Mouse (Mus musculus): ENCODE measurements at regions not wholly inside any gene's neighbourhood (a gene's known extent, or its start where the extent isn't known, plus 50 kb on each side); places are given as distances from the start of the nearest gene placed in this dataset.

GRCm38 (mm10) chr4:125339056-125339455, 151.4 kb upstream of the Grik3 start:
- no peak overlapping the region for H3K4me3 ChIP-seq (replicated peaks)
- 50% methylated on average over 2 of the region's 2 CpGs for WGBS (ENCODE audit: insufficient replicate concordance)
- no peaks in the 10 kb centered on the region for H3K9me3 ChIP-seq (replicated peaks)
- H3K9ac ChIP-seq: no peak overlapping the region
- ATAC-seq (ENCODE audit: low read depth): no peak
- H3K27ac ChIP-seq: no peak overlapping the region
- no peaks in the 10 kb centered on the region for H3K36me3 ChIP-seq
- no peak overlapping the region for H3K4me2 ChIP-seq
- no peaks in the 10 kb centered on the region for H3K4me1 ChIP-seq (replicated peaks)
- no peaks in the 10 kb centered on the region for H3K27me3 ChIP-seq
- DNase-seq: no peak

- 15% methylated on average over 3 of the region's 3 CpGs for WGBS (ENCODE audit: insufficient replicate concordance)
- Histone ChIP-seq H3K27ac (no peak overlapping the region), H3K36me3 (no peaks in the 10 kb centered on the region), H3K9me3 (replicated peaks) (no peaks in the 10 kb centered on the region), H3K4me1 (replicated peaks) (no peaks in the 10 kb centered on the region), H3K4me2 (no peak overlapping the region), H3K9ac (no peak overlapping the region), H3K4me3 (replicated peaks) (no peak overlapping the region), H3K27me3 (no peaks in the 10 kb centered on the region)
- ATAC-seq (ENCODE audit: low read depth) (no peak), DNase-seq (no peak)
Measured at GRCm38 (mm10) chr4:125328806-125329205, 161.7 kb upstream of the Grik3 start.

GRCm38 (mm10) chr4:125324495-125324894, 166.0 kb upstream of the Grik3 start:
- no peaks in the 10 kb centered on the region for H3K27me3 ChIP-seq
- ATAC-seq (ENCODE audit: low read depth): no peak
- no peak for DNase-seq
- WGBS (ENCODE audit: insufficient replicate concordance): 36% methylated on average over 3 of the region's 3 CpGs
- H3K9ac ChIP-seq: no peak overlapping the region
- H3K36me3 ChIP-seq: no peaks in the 10 kb centered on the region
- no peak overlapping the region for H3K4me2 ChIP-seq
- no peaks in the 10 kb centered on the region for H3K4me1 ChIP-seq (replicated peaks)
- no peak overlapping the region for H3K4me3 ChIP-seq (replicated peaks)
- no peaks in the 10 kb centered on the region for H3K9me3 ChIP-seq (replicated peaks)
- H3K27ac ChIP-seq: no peak overlapping the region

- DNase-seq: no peak
- no peak overlapping the region for H3K4me3 ChIP-seq (replicated peaks)
- H3K9me3 ChIP-seq (replicated peaks): no peaks in the 10 kb centered on the region
- no peaks in the 10 kb centered on the region for H3K27me3 ChIP-seq
- WGBS (ENCODE audit: insufficient replicate concordance): 46% methylated on average over 5 of the region's 5 CpGs
- H3K9ac ChIP-seq: no peak overlapping the region
- no peak overlapping the region for H3K4me2 ChIP-seq
- H3K4me1 ChIP-seq (replicated peaks): no peaks in the 10 kb centered on the region
- no peaks in the 10 kb centered on the region for H3K36me3 ChIP-seq
- ATAC-seq (ENCODE audit: low read depth): no peak
- no peak overlapping the region for H3K27ac ChIP-seq
Measured at GRCm38 (mm10) chr4:125319343-125319742, 171.2 kb upstream of the Grik3 start.

- no peak overlapping the region for H3K9ac ChIP-seq
- no peak overlapping the region for H3K4me3 ChIP-seq (replicated peaks)
- H3K4me1 ChIP-seq (replicated peaks): no peaks in the 10 kb centered on the region
- no peak for ATAC-seq (ENCODE audit: low read depth)
- no peak for DNase-seq
- H3K4me2 ChIP-seq: no peak overlapping the region
- no peak overlapping the region for H3K27ac ChIP-seq
- 34% methylated on average over 8 of the region's 8 CpGs for WGBS (ENCODE audit: insufficient replicate concordance)
- H3K36me3 ChIP-seq: no peaks in the 10 kb centered on the region
- no peaks in the 10 kb centered on the region for H3K9me3 ChIP-seq (replicated peaks)
- H3K27me3 ChIP-seq: no peaks in the 10 kb centered on the region
Measured at GRCm38 (mm10) chr4:125318293-125318692, 172.2 kb upstream of the Grik3 start.

- no peak overlapping the region for H3K4me3 ChIP-seq (replicated peaks)
- no peak overlapping the region for H3K27ac ChIP-seq
- ATAC-seq (ENCODE audit: low read depth) (no peak), DNase-seq (no peak)
- H3K36me3 ChIP-seq: no peaks in the 10 kb centered on the region
- H3K9me3 ChIP-seq (replicated peaks): no peaks in the 10 kb centered on the region
- no peak overlapping the region for H3K4me2 ChIP-seq
- no peaks in the 10 kb centered on the region for H3K4me1 ChIP-seq (replicated peaks)
- H3K27me3 ChIP-seq: no peaks in the 10 kb centered on the region
- no peak overlapping the region for H3K9ac ChIP-seq
- 50% methylated on average over 3 of the region's 3 CpGs for WGBS (ENCODE audit: insufficient replicate concordance)
Measured at GRCm38 (mm10) chr4:125316876-125317275, 173.6 kb upstream of the Grik3 start.

- no peak overlapping the region for H3K4me2 ChIP-seq
- H3K27ac ChIP-seq: no peak overlapping the region
- 22% methylated on average over 6 of the region's 6 CpGs for WGBS (ENCODE audit: insufficient replicate concordance)
- H3K4me1 ChIP-seq (replicated peaks): no peaks in the 10 kb centered on the region
- H3K9ac ChIP-seq: no peak overlapping the region
- no peaks in the 10 kb centered on the region for H3K36me3 ChIP-seq
- H3K9me3 ChIP-seq (replicated peaks): no peaks in the 10 kb centered on the region
- DNase-seq (no peak), ATAC-seq (ENCODE audit: low read depth) (no peak)
- H3K4me3 ChIP-seq (replicated peaks): no peak overlapping the region
- H3K27me3 ChIP-seq: no peaks in the 10 kb centered on the region
Measured at GRCm38 (mm10) chr4:125315818-125316217, 174.7 kb upstream of the Grik3 start.

GRCm38 (mm10) chr4:125313892-125314291, 176.6 kb upstream of the Grik3 start:
- Histone ChIP-seq H3K4me1 (replicated peaks) (no peaks in the 10 kb centered on the region), H3K9ac (no peak overlapping the region), H3K36me3 (no peaks in the 10 kb centered on the region), H3K27ac (no peak overlapping the region), H3K27me3 (no peaks in the 10 kb centered on the region), H3K4me2 (no peak overlapping the region), H3K4me3 (replicated peaks) (no peak overlapping the region), H3K9me3 (replicated peaks) (no peaks in the 10 kb centered on the region)
- no peak for ATAC-seq (ENCODE audit: low read depth)
- 57% methylated on average over 3 of the region's 3 CpGs for WGBS (ENCODE audit: insufficient replicate concordance)
- DNase-seq: no peak

- Histone ChIP-seq H3K4me3 (replicated peaks) (no peak overlapping the region), H3K27ac (no peak overlapping the region), H3K36me3 (no peaks in the 10 kb centered on the region), H3K9me3 (replicated peaks) (no peaks in the 10 kb centered on the region), H3K4me2 (no peak overlapping the region), H3K4me1 (replicated peaks) (no peaks in the 10 kb centered on the region), H3K27me3 (no peaks in the 10 kb centered on the region), H3K9ac (no peak overlapping the region)
- WGBS (ENCODE audit: insufficient replicate concordance): 10% methylated on average over 11 of the region's 11 CpGs
- DNase-seq: no peak
- no peak for ATAC-seq (ENCODE audit: low read depth)
Measured at GRCm38 (mm10) chr4:125313252-125313651, 177.2 kb upstream of the Grik3 start.

GRCm38 (mm10) chr4:125308171-125308570, 180.5 kb upstream of the Zc3h12a start:
- no peak for DNase-seq
- no peaks in the 10 kb centered on the region for H3K27me3 ChIP-seq
- WGBS (ENCODE audit: insufficient replicate concordance): 36% methylated on average over 8 of the region's 8 CpGs
- H3K27ac ChIP-seq: no peak overlapping the region
- no peak overlapping the region for H3K9ac ChIP-seq
- H3K36me3 ChIP-seq: no peaks in the 10 kb centered on the region
- no peak overlapping the region for H3K4me3 ChIP-seq (replicated peaks)
- H3K4me1 ChIP-seq (replicated peaks): no peaks in the 10 kb centered on the region
- no peak for ATAC-seq (ENCODE audit: low read depth)
- no peaks in the 10 kb centered on the region for H3K9me3 ChIP-seq (replicated peaks)
- no peak overlapping the region for H3K4me2 ChIP-seq

GRCm38 (mm10) chr4:125305766-125306165, 178.1 kb upstream of the Zc3h12a start:
- H3K4me3 ChIP-seq (replicated peaks): no peak overlapping the region
- ATAC-seq (ENCODE audit: low read depth) (no peak), DNase-seq (no peak)
- H3K27me3 ChIP-seq: no peaks in the 10 kb centered on the region
- no peaks in the 10 kb centered on the region for H3K36me3 ChIP-seq
- H3K4me2 ChIP-seq: no peak overlapping the region
- H3K9ac ChIP-seq: no peak overlapping the region
- H3K27ac ChIP-seq: no peak overlapping the region
- H3K9me3 ChIP-seq (replicated peaks): no peaks in the 10 kb centered on the region
- WGBS (ENCODE audit: insufficient replicate concordance): 49% methylated on average over 6 of the region's 6 CpGs
- H3K4me1 ChIP-seq (replicated peaks): no peaks in the 10 kb centered on the region

GRCm38 (mm10) chr4:125302660-125303059, 175.0 kb upstream of the Zc3h12a start:
- Histone ChIP-seq H3K9me3 (replicated peaks) (no peaks in the 10 kb centered on the region), H3K4me1 (replicated peaks) (no peaks in the 10 kb centered on the region), H3K9ac (no peak overlapping the region), H3K36me3 (no peaks in the 10 kb centered on the region), H3K4me2 (no peak overlapping the region), H3K27me3 (no peaks in the 10 kb centered on the region), H3K27ac (no peak overlapping the region), H3K4me3 (replicated peaks) (no peak overlapping the region)
- WGBS (ENCODE audit: insufficient replicate concordance): 37% methylated on average over 7 of the region's 7 CpGs
- no peak for DNase-seq
- ATAC-seq (ENCODE audit: low read depth): no peak

Data from liver, embryonic 13.5 days (tissue).